Mouse (Mus musculus) urinary bladder, postnatal 14 days (tissue): ENCODE results near the gene Vamp4.

Experiments used
- DNase-seq: peaks from one replicate; pipeline ENCODE4 v3.0.0; 2021; ENCODE audit warnings: low spot score

The Vamp4 gene

DNA sequence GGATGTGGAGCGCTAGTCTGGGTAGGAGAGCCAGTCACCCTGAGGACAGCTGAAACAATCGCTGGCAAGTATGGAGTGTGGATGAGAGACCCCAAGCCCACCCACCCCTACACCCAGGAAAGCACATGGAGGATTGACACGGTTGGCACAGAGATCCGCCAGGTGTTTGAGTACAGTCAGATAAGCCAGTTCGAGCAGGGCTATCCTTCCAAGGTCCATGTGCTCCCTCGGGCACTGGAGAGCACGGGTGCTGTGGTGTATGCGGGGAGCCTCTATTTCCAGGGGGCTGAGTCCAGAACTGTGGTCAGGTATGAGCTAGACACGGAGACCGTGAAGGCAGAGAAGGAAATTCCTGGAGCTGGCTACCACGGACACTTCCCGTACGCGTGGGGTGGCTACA is 78.1 kb downstream of the Vamp4 start:
- DNase-seq, result no peak
